Mouse (Mus musculus) E14TG2a.4 (cell line): Measurements from ENCODE around the gene Nkx2-4.

ENCODE experiments used
- CTCF ChIP-seq: conservative IDR thresholded peaks from 2 replicates; pipeline ENCODE4 v1.5.1; 2014; ENCODE audit warnings: low read length
- POU5F1 ChIP-seq: IDR thresholded peaks from 2 replicates; pipeline ENCODE4 v1.6.1; 2014; ENCODE audit warnings: low read length, borderline replicate concordance

GRCm38 (mm10) chr2:147053229-147053892 lies 31.9 kb downstream of the Nkx2-4 start:
- TF ChIP-seq CTCF (no peak), POU5F1 (no peak)
